Mouse (Mus musculus) Patski (cell line): ENCODE measurements around the gene Vmn1r29. TPM values are rescaled to one million over a fixed set of nuclear protein-coding genes. Genes with fewer than 3 reads are reported as not detected.
"Not testable (repeated sequence)": the region's sequence is repeated elsewhere in the genome, so short reads cannot be mapped to it uniquely, and the experiment has no call there.

ENCODE experiments used
- ATAC-seq: fragments of 100-300 bp; one replicate; pipeline ENCODE4 v1.8.0; 2021
- CTCF ChIA-PET: fragments of 350-600 bp; sonication (Branson Sonifier 250); formaldehyde crosslinking; loops from one replicate; lab custom pipeline; 2022; ENCODE audit warnings: inconsistent platforms; lab: Charles Lee
- POLR2A ChIA-PET: fragments of 350-600 bp; sonication (Branson Sonifier 250); formaldehyde crosslinking; loops from one replicate; lab custom pipeline; 2022; ENCODE audit warnings: antibody characterized with exemption, inconsistent platforms; lab: Charles Lee
- DNase-seq: peaks from one replicate; pipeline ENCODE4 v3.0.0-alpha.2; 2011; ENCODE audit warnings: low read depth, low spot score
- H3K27me3 ChIP-seq: fragments of 371-371 bp; one replicate; pipeline ENCODE4 v1.5.1; 2021
- CTCF ChIP-seq: fragments of 100-300 bp; IDR thresholded peaks from one replicate; pipeline ENCODE4 v1.5.1; 2021
- in situ Hi-C: fragments of 300-500 bp; cut with MboI; formaldehyde crosslinking; loops from 3 replicates; pipeline ENCODE4 v1.11.1; 2018; ENCODE audit warnings: low pct_unique_long_range_greater_than_20kb, mixed read lengths
- polyA plus RNA-seq: library from polyadenylated mRNA; unstranded; gene quantifications from one replicate; pipeline ENCODE4 v1.2.3, GENCODE M21; 2021

Gene Vmn1r29
- polyA plus RNA-seq: not detected

DNA sequence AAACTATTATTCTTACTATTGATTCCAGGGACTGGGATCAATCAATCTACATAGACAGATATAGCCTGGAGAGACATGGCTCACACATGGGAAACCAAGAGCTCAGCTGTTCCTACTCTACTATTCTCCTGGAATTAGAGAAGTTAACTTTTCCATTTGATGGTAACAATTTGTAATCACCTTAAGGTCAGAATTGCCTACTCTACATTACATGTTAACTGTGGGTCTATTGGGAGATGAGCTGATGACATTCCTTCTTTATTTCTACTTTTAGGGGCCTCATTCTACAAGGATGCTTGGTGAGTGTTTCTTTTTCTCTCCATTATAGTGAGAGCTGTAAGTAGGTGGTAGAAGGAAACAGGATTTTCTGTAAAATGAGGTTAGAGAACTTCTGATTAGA, at the start of gene Vmn1r29:
Vmn1r29 (plus strand) TSS at position 301 of the 400 bp plus-strand sequence.
- ATAC-seq: no peak
- no peaks in the 10 kb centered on the region for H3K27me3 ChIP-seq
- in situ Hi-C loops: loop anchor here (5.0 kb wide), 1 partner anchor 974 kb away; the partner anchor contains the start of gene Vmn1r16
- ChIA-PET CTCF (no interaction called here), POLR2A (no interaction called here)
- DNase-seq: no peak
- TF ChIP-seq CTCF: no peak

DNA sequence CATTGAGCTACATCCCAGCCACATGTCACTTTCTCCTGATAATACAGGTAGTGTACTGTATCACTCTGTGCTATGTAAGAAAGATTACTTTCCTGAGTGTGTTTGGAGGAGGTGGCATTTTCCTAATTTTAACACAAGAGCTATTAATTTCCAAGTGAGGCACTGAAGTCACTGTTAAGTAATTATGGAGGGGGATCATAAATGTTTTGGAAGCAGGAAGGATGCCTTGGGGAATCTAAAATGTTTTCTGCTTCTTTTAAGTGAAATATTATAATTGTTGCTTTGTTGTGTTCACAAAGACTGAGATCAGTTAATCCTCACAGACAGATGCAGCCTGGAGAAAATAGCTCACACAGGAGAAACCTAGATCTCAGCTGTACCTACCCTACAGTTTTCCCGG, 39.6 kb upstream of the Vmn1r29 start, which contains the start of gene Vmn1r28:
Vmn1r28 (plus strand) TSS at position 301 of the 400 bp plus-strand sequence.
- DNase-seq: no peak
- in situ Hi-C loops: no loop called here
- no peak for TF ChIP-seq CTCF
- no peak for ATAC-seq
- CTCF ChIA-PET: no interaction called here
- POLR2A ChIA-PET: no interaction called here
- H3K27me3 ChIP-seq: no peaks in the 10 kb centered on the region

DNA sequence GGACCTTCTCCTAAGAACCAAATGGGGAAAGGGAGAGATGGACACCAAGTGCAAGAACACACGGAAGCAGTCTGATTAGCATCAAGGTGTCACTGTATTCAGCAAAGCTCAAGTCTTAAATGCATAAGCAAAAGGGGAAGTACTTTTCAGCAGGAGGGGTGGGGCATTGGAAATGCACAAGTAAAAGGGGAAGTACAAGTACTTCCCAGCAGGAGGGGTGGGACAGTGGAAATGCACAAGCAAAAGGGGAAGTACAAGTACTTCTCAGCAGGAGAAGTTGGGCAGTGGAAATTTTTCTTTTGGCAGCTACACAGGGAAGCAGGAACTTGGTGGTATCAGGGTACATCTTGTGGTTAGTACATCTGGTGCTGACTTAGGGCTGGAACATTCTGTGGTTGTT, 21.7 kb upstream of the Vmn1r29 start:
- POLR2A ChIA-PET: not testable (repeated sequence)

DNA sequence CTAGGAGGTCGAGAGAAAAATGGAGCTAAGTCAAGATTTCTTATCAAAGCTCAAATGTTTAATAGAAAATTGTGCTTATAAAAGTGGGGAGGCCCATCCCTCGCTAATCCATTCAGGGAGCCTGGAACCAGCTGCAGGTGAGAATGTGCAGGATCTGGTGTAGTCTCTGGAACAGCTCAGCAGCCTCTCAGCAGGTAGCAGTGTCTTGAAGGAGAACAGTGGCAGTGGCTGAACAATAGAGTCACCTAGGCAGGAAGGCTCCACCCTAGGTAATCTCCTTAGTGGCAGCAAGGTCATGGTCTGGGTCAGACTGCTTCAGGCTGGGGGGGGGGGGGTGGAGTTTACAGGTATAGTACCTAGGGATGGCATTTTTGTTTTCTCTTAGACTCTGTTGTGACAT, 9.1 kb upstream of the Vmn1r29 start:
- no peak for DNase-seq
- POLR2A ChIA-PET: no interaction called here
- no peak for ATAC-seq
- CTCF ChIA-PET: no interaction called here
- no peaks in the 10 kb centered on the region for H3K27me3 ChIP-seq
- TF ChIP-seq CTCF: no peak
- in situ Hi-C loops: no loop called here

More for the DNA sequence above, 21.7 kb upstream of the Vmn1r29 start:
- CTCF ChIA-PET, in situ Hi-C loops, ATAC-seq, H3K27me3 ChIP-seq, DNase-seq: not testable (repeated sequence)

DNA sequence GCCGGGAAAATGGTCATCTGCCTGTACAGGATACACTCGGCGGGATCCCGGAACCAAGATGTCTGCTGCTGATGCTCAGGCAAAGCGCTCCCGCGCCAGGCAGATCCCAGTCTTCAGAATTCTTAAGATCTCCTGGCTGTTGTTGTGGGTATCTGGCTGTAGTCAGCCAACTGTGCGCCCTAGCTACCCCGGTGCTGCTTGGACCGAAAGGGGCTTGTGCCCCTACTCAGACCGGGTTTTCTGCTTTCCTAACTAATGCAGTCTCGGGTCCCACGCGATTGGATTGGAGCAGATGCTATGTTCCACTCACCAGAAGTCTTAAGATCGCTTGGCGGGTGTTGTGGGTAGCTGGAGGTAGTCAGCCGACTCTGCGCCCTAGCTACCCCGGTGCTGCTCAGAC, 2.8 kb upstream of the Vmn1r29 start:
- ATAC-seq, POLR2A ChIA-PET, CTCF ChIA-PET, DNase-seq, in situ Hi-C loops, H3K27me3 ChIP-seq: not testable (repeated sequence)

DNA sequence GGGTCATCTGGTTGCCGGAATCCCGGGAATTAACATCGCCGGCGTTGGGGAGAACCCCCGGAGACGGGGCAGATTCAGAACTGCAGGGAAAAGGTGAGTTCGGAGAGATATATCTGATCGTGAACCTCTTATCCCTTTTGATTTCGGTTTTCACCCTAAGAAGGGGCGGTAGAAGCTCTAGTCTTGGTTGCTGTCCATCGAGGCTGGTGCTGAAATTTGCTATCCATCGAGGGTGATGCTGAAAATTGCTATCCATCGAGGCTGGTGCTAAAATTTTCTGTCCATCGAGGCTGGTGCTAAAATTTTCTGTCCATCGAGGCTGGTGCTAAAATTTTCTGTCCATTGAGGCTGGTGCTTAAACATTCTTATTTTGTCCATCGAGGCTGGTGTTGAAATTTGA, 29.3 kb downstream of the Vmn1r29 start:
- POLR2A ChIA-PET, CTCF ChIA-PET, ATAC-seq, H3K27me3 ChIP-seq, DNase-seq, in situ Hi-C loops: not testable (repeated sequence)

Other genes with a start within 250 kb of the Vmn1r29 start
- gene Vmn1r27, start 82.7 kb upstream of the Vmn1r29 start, polyA plus RNA-seq: not detected
- not detected for gene Vmn1r28, start 39.5 kb upstream of the Vmn1r29 start, polyA plus RNA-seq
- gene Vmn1r30, start 141.8 kb downstream of the Vmn1r29 start, polyA plus RNA-seq: not detected
- gene Vmn1r31, start 173.8 kb downstream of the Vmn1r29 start, polyA plus RNA-seq: not detected